Mouse (Mus musculus) CD4-positive, CD25-positive, alpha-beta regulatory T cell, adult 4 months (primary cell): ENCODE results near the gene Itpkb. TPM values are rescaled to one million over a fixed set of nuclear protein-coding genes. Genes with fewer than 3 reads are reported as not detected.

ENCODE experiments used
- ATAC-seq: one replicate; pipeline ENCODE4 v1.8.0; 2017
- polyA plus RNA-seq, 2 experiments: library from polyadenylated mRNA; unstranded; fragments of 100-300 nt; shearing (Covaris generic); gene quantifications; one replicate each; pipeline ENCODE4 v1.2.1; 2017

Itpkb gene
- polyA plus RNA-seq, 2 experiments from 2014 or later = 54.6 to 56.7 TPM

DNA sequence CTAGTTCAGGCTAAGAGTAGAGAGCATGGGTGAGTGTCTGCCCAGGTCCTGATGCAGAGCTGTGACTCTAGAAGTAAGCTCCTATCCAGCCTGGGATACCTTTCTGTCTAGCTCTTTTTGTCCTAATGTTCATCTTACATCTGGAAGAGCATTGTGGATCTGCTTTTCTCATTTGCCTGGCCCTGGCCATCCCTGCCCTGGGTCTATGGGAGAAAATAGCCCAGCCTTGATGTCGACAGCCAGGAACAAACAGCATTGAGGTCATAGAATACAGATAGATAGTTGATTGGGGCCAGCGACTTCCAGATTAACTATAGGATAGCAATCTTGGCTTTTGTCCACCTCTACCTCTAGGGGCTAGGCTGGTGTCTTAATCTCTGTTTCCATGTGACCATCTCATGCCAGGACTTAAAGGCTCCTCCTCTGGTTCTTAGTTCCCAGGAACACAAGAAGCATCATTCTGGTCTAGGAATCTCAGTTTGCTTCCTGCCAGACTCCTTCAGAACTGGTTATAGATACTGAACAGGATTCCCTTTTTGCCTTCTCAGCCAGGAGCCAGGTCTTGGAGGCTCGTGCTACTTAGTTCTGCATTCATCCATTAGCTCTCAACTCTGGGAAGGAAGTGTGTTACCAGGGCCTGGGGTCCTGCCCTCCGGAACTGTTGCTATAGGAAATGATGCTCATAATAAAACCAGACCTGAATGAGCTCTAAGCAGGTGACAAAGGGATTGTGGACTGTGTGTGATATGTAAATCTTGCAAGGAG lies 70.6 kb downstream of the Itpkb start:
- ATAC-seq = no peak

DNA sequence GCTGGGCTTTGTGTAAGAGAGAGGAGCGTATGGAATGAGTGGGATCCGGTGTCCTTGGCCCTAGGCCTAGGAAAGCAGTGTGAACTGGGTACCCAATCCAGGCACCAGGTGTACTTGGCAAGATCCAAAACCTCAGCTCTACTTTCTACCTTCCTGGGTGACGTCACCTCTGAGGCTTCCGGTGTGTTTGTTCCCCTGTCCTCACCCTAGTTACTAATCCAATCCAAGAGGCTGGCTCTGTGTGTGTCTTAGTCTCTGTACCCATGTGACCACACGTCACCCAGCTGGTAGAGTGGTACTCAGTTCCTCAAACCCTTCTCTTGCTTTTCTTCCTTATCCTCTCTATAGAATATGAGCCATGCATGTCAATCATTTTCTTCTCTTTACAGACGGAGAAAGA lies 71.4 kb downstream of the Itpkb start:
- peak; percentile 62 for ATAC-seq

DNA sequence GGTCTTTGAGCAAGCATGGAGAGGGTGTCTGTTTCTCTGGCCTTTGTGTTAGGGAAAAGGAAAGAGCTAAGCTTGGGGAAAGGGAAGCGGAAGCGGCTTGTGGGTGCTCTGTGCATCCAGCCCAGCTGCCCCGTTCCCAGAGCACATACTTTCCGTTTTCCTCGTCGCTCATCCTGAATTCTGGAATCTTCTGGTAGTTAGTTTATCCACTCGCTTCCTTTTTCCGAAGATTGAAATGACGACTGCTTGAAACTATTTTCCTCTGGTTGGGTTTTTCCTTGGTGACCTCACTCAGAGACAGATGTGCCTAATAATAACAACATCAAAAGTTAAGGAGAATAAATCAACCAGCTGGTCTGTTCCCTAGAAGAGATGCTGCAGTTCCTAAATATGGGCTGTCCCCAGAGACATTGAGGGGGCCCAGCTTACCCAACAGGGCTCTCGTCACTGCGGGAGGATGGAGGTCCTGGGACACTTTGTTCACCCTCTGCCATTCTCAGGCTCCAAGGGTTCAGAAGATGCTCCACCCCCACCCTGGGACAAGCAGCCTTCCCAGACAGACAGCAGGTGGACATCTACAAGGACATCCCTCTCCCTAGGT lies 72.3 kb downstream of the Itpkb start:
- no peak for ATAC-seq

DNA sequence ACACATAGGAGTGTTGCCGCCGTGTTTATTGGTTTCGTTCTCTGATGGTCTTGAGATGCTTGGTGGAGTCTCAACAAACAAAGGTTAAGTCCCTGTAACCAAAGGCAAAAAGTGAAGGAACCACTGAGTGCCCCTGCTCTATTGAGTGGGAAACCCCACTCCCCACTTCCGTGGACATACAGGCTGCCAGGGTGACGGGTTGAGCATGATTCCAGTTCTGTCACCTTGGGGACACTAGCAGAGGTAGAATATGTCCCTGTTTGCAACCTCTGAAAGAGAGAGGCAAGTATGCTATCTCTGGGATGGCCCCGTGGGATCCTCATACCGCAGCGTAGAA lies 73.0 kb downstream of the Itpkb start:
- no peak for ATAC-seq

DNA sequence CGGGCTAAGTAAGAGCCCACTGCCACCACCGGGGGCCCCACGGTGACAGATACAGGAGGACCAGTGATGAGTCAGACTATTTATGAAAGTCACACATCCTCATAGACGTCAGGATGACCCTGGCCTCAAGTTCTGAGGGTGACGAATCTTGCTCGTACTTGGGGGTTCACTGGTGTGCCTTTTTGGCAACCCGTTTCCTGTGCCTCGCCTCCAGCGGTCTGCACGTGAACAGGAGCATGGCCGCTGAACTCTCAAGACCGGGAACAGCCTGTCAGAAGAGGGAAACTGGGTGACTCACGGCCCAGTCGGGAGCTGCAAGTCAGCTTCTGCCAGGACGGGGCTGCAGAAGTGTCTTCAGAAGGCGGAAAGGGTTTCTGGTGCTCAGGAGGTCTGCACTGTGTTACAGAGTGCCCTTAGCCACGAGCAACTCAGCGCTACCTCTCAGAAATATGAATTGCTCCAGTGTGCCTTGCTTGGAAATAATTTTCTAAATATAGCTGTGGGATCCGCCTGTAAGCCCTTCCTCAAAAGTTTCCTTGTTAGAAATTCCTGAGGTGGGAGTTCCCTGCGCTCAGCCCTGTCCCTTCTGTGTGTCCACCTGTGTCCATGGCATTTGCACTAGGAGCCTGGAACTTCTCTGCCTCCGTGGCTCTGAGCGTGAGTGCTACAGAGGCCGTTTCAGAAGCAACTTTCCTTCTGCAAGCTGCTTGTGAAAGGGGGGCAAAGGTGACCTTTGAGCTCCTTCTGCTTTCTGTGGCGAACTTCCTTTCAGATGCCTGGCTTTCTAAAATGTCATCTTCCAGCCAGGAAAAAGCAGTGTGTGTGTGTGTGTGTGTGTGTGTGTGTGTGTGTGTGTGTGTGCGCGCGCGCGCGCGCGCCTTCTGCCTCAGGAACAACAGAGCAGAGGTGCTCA lies 73.7 kb downstream of the Itpkb start:
- peak; percentile 77 for ATAC-seq

DNA sequence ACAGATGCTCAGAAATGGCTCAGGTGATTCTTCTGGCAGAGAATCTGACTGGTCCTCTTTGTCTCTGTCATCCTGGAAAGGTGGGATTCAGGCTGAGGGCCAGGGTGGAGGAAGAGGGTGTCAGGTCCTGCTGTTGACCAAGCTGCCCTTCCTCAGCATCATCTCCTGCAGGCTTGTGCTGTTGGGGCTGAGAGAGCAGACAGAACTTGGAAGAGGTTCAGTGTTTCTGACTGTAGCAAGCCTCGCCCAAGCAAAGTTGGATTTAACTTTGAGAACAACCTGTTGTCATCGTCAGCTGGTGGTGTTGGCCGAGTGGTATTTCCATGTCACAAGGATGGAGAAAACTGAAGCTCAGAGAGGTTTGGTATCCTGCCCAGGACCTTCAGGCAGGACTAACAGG lies 74.4 kb downstream of the Itpkb start:
- ATAC-seq = no peak

DNA sequence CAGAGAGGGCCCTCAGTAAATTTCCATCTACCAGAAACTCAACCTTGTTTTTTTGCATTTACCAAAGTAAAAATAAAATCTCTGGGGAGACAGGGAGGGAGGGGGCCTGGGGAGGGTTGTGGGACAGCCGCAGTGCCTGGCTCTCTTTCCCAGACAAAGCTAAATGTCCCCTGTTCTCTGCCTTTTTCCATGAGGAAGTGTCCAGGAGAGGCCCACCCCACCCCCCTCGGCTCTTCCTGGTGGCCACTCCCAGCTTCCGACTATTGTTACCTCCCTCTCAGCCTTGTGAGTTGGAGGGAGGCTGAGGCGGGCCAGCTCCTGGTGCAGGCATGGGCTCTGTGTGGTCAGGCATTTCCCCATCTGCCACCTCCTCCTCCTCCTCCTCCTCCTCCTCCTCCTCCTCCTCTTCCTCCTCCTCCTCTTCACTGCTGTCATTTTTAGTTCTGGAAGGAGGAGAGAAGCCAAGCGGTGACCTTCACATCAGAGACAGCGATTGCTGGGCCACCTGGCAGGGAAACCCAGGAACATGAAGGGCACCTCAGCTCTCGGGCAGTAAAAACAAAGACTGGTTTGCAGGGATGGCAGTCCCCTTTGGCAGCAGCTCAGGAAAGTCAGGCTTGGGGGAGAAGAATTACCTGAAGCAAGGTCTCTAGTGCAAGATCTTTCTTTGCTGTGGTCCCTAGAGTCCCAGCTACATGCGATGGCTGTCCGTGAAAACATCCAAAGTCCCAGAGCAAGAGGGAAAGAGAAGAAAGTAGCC lies 75.5 kb downstream of the Itpkb start:
- no peak for ATAC-seq

DNA sequence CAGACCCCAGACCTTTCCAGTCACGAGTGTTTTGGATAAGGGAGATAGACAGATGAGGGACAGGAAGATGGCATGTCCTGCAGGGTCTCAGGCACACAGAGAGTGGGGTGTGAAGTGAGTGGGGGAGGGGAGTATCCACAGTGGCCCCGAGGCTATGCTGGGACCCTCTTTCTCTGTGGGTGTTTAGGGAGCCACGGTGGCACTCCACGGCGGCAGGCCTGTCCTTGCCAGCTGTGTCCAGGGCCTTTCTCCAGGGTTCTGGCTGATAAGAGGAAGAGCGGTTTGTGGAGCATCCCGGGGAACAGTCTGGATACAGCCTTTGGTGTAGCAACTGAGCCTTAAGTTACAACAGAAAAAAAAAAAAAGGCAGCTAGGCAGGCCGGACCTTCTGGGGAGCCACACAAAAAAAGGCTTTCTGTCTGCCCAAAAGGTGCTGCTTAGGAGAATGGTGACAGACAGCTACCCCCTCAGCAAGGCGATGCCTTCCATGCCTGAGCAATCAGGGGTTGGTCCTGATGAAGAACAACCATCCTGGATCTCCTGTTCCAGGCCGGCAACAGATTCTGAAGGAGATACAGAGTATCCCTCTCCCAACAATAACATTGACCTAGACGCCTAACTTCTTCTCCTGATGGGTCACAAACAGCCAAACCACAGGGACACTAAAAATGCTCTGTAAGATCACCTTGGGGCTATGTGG lies 76.2 kb downstream of the Itpkb start:
- ATAC-seq = no peak

DNA sequence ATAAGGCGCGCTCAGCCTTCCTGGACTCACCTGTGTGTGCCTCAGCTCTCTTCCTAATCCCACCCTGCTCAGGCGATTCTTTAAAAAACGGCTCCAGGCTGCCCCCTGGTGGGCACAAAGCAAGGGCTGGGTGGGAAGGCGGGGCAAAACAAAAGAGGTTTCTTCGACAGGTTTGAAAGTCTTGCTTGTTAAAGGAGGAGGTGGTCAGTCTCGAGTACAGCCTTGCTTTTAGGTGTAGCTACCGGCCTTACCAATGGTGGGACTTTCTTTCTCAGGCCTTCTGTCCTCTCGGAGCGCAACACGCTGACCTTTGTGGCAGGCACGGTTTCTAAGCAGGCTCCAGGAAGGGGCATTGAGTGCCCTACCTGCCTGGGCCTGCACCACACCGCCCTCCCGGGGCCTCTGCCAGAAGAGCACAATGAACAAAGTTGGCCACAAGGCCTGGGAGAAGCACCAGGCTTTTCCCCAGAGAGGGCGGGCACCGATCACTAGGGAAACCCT lies 76.9 kb downstream of the Itpkb start:
- peak; percentile 17 for ATAC-seq

DNA sequence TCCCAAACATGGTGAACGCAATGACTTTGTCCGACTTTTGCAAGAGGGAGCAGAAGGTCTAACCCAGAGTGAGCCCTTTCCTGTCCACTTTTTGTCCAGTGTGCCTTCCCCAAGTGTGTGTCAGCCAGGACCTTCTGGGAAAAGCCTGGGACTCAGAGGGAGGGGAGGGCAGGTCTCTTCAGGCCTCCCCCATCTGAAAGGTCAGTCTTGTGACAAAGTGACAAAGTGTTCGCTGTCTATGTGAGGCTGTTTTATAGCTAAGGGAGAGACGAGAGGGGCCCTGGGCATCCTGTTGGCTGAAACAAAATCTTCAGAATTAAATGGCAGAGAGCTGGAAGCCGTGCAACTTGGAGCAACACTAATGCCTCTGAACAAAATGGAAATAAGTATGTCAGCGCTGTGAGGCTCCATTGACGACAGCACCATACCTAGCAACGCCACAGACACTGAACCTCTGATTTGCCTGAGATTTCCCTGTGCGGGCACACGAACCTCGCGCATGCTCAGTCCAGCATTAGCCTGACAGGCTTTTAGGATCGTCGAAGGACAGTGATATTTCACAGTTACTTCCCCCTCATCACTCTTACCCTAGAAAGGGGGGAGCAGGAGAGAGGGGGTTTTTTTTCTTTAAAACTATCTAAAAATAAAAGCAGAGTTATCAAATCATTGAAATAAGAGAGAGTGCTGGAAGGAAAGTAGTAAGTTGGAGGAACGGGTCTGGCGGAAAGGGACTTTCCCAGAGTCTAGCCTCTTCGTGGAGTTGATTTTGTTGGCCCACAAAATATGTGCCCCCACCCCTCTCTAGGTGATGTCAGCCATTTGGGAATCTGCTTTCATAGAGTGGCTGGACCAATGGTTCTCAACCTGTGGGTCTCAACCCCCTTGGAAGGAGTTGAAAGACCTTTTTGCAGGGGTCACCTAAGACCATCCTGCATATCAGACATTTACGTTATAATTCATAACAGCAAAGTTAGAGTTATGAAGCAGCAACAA lies 77.7 kb downstream of the Itpkb start:
- no peak for ATAC-seq

DNA sequence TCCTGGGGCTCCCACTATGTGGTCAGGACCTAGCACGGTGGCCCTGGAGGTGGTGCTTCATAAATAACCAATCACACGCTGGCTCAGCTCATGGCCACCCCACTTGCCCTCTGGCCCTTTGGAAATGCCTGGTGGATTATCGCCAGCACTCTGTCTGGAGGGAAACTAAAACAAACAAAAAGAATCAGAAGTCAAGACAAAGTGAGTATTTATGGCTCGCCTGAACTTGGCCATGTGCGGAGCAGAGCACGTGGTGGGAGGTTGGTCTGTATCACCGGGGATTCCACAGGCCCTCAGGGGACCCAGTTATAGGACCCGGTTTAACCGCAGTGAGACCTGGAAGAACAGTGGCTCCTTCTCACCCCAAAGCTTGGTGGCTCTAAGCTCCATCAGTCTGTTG lies 78.5 kb downstream of the Itpkb start:
- no peak for ATAC-seq

DNA sequence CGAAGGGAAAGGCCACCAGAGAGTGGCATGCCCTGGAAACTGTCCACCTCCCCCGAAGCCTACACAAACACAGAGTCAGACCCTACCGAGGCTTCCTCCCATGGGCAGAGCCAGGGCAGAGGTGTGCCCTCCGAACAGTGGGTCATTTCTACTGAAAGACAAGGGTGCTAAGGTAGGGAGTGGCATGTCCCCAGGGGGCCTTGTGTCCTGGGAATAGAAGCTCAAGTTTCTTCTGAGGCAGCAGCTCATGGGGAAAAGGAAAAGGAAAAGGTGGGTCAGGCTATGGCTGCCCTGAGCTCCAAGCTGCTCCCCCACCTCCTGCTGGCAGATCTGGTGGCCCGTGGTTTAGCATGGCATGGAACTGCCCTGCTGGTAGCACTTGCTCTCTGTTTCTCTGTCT lies 79.5 kb downstream of the Itpkb start:
- ATAC-seq = no peak

DNA sequence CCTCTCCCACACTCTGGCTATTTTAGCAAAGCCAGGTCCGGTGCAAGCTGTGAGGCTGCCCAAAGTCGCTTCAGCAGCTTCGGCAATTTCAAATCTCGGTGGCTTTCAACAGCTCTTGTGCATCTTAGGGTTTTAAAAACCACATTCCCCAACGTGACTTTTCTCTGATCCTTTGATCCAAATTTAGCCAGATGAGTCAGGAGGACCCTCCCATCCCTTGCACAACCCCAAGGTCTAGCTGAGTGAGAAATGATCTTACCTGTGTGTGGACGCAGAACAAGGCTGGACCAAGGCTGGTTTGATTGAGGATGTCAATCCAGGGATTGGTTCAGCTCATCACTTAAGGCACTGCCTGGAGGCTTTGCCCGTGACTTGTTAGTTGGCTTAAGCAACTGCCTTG lies 80.0 kb downstream of the Itpkb start:
- ATAC-seq = no peak

DNA sequence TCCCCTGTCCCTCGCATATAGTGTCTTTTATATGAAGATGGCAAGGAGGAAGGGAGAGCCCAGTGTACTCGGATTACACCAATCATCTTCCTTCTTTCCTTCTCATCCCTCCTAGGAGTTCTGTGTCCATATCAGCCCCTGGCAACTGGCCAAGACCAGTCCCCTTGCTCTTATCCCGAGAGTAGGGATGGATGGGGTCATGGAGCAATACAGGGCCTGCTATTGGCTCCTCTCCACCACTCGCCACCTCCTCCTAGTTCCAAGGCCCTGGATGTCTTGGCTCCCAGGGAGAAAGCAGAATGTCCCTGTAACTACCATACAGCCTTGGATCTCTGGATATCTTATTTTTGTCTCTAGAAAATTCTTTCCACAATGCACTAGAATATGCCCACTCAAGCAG lies 84.8 kb downstream of the Itpkb start:
- no peak for ATAC-seq

DNA sequence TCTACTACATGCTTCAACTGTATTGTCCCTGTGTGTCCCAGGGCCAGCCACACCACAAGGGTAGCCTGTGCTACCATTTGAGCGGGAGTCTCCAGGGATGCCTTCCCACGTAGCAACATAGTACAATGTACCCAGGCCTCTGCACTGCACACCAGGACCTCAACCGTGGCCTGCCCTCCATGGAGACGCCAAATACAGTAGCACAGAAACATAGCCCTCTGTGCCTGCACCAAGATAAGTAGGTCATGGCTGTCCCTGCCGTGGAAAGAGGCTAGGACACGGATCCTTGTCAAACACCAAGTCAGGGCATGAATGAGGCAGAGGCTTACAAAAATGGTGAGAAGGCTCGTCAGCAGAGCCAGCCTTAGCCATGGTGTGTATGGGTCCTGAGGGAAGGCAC lies 85.6 kb downstream of the Itpkb start:
- ATAC-seq = no peak

DNA sequence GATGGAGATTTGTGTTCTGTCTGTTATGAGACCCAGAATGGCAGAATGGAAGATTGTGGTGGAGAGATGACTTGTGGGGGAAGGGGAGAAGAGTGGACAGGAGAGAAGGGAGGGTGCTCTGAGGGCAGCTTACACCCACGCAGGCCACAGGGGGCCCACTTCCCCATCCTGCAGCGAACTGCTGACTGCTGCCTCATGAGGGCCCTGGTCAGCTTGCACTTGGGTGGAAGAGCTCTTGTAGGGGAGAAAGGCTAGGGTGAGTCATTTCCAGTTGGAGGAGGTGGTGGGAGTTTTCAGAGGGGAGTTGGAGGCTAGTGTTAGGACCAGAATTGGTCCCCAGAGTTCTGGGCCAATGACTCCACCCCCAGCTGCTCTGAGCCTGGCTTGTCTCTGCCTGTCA lies 86.8 kb downstream of the Itpkb start:
- no peak for ATAC-seq

DNA sequence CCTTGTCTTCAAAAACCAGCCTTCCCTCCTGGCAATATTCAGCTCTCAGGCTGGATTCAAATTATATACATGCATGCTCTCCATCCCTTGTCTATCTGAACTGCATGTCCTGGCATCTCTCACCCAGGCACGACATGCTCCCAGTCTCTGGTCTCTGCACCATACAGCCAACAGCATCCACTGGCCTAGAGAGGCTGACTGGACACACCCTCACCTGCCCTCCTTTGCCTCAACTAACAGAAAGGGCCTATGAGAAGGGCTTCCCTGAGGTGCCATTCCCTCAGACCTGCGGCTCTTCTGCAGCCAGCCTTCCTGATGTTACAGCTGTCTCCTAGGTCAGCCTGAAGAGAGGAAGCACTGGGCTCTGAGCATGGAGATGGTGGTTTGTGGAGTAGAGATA lies 88.8 kb downstream of the Itpkb start:
- no peak for ATAC-seq

DNA sequence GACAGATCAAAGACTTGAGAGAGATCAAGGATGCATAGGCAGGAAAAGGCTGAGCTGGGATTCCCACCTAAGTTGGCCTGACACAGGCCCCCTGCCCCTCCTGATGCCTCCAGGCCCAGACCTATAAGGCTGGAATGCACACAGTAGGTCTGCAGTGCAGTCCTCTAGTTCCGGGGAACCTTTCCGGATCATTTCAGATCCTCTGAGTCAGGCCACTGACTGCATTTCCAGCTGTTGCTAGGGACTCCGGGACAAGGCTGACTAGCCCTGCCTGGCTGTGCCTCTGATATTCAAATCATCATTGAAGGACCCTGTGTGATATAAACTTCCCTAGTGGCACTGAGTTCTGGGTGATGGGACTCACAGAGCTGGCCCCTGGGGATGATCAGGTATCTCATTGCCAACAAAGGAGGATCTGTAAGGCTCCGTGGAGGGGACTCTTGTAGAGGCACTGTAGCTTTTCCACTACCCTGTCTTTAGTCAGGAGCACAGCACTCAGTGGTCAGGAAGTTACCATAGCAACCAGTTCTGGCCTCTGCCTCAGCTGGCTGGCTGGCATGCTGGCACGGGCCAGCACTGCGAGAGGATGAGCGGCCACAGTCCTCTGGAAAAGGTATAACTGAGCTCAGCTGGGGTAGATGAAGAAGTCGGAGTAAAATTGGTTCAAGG lies 90.3 kb downstream of the Itpkb start:
- ATAC-seq = no peak

DNA sequence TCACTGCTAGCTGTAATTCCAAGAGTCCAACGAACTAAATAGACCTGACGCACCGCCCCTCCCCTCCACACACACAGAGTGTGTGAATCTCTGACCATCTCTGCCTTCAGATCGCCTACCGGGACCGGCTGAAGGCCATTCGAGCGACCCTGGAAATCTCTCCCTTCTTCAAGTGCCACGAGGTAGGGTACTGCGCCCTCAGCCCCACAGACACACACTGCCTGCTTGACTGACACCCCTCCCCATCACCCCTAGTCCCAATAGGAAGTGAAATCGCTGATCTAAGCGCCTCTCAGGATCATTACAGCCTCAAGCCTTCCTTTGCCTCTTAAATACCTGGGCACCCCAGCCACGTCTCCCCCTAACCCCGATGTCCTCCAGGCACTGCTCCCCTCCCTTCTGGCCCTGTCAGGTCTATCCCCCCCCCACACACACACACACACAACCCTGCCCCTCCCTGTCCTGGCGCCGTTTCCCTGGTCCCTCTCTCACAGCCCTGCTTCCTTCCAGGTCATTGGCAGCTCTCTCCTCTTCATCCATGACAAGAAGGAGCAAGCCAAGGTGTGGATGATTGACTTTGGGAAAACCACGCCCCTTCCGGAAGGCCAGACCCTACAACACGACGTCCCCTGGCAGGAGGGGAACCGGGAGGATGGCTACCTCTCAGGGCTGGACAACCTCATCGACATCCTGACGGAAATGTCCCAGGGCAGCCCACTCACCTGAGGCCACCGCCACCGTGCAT lies 91.1 kb downstream of the Itpkb start:
- peak; percentile 3 for ATAC-seq
